Mouse (Mus musculus) T-helper 1 cell (primary cell): Measurements from ENCODE around the gene Rpl27a.

Experiments used
- in situ Hi-C: fragments of 300-600 bp; cut with MboI, MseI; formaldehyde crosslinking; loops from one replicate; pipeline ENCODE4 v1.15.1; 2025; ENCODE audit warnings: high pct_unique_total_duplicates

Gene Rpl27a

DNA sequence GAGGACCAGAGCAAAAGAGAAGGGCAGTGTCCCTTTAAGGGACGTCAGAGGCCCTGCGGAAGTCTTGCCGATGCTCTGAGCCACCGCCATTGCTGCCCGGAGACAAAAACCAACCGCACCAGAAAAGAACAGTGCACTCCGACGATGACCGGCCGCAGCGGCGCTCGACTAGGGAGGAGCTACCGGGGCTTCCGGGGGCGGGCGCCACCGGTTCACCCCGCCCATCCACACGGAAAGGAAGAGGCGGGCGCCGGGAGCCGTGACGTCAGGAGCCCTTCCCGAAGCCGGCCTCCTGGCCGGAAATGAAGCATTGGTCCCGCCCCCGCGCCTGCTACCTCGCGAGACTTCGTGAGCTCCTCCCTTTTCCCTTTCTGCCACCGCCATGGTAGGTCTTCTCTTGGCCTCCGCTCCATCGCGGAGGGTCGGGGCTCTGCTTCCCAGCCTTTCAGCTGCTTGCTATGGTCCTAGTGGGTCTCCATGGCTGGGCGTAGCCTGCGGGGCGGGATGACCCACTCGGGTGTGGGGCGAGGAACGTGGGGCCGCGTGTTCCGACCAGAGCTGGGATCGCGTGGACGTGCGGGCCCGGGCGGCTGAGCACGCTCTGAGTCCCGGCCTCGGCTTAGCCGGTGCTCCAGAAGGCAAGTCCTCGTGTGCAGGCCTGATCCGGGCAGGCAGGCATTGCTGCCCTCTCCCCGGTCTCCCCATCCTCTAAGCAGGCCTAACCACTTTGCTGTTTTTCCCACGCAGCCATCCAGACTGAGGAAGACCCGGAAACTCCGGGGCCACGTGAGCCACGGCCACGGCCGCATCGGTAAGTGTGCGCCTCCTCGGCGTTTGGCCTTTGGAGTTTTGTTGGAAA, at the start of gene Rpl27a:
Rpl27a (plus strand) TSS at position 310 of the 859 bp plus-strand sequence.
- in situ Hi-C loops = no loop called here

DNA sequence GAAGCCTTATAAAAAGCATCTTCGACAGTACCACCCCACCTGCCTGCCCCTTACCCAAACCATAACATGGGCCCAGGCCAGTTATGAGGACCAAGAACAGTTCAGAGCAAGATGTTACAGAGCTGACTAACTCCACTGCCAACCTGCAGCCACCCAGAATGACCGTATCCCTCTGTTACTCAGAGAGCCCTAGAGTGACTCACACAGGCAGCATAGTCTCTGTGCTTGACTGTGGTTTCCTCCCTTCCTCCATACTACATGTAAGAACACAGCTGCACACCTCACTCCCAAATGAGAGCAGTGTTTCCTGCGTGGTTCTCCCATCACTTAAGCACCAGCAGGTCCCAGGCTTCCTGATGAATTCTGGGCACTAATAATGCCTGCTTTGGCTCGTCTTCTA, 48.2 kb upstream of the Rpl27a start:
- in situ Hi-C loops = no loop called here

GRCm38 (mm10) chr7:109477926-109478325, 41.0 kb upstream of the Rpl27a start:
- in situ Hi-C loops = no loop called here

DNA sequence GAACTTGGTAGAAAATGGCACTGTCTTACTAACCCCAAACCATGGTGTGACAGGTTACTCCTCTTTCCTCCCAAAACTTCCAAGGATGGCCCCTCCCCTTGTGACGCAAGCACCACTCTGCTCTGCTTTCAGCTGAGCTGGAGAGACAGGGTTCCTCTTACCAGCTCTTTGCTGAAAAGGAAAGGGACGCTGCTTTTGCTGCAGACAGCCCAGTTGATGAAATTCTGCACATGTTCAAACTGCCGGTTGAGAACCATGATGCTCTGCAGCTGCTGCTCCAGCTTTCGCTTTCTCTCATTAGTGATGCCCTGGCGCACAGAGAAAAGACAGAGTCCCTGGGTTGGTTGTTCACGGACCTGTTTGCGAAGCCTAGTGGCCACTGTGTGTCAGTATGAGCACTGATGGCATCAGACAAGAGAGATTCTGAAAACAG, 38.2 kb upstream of the Rpl27a start:
- in situ Hi-C loops = no loop called here

- in situ Hi-C loops = no loop called here
Measured at GRCm38 (mm10) chr7:109484221-109484620, 34.7 kb upstream of the Rpl27a start.

DNA sequence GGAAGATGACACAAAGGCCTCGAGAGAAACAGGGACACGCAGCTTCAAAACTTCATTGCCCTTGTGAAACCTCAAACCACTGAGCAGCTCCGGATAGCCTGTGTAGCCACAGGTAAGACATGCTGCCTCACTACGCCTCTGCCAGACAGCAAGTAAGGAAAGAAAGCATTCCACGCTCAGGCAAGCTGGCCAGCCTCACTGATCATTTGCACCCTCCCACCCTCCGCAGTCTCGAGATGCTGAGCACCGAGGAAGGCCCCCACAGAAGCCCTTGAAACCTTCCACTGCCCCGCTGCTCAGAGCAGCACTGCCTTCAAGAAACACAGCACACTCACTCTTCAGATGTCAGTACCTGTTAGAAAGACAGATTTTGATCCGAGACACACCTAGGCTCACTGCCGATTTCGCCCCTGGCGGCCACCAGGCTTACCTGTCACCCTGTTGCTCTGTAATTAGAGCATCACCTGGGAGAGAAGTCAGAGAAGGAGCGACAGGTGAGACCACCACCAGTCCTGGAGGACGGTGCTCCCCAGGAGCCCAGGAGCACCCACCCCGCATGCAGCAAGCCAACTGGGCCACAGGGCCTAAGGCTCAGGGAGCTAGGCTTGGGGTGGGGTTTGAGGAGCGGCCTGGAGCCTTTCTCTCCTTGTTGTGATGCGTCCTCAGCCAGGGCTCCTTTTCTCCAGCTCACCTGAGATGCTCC, 26.2 kb upstream of the Rpl27a start:
- in situ Hi-C loops = no loop called here

DNA sequence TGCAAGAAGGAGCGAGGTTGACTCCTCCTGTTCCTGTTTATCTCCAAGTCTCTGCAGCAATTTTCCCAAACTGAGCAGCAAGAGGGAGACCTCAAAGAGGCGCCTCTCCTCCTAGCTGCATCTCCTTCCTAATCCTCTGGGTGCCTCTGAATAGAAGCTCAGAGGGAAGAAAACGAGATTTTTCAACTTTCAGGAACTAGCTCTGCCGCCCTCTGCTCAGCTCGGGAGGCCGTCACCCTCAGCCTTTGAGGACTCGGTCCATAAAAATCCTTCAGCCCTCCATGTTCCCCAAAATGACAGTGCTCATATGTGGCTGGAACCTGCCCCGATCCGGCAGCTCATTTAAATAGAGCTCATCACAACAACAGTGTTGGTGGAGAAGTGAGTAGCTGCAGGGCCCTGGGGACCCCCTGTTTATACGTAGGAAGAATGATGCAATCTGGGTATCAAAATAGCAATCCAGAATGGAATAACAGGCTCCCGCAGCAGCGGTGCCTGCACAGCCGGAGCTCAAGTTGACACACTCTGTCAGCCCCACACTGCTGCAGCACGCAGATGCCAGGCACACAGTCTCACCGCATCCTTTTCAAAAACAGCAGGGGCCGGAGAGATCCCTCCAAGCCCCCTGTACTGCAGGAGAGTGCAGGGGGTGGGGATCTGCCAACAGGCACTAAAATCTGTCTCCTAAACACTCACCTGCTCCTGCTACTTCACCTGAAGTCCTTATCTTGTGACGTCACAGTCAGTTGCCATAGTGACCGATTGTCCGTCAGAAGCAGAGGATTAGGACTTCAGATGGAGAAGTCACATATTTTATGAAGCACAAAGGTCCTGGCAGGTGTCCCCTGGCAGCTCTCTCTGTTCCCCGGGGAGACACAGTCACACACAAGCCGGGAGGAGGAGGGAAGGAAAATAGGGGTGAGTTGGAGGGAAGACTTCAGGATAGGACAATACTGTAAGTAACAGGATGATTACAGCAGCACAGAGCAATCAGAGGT, 25.3 kb upstream of the Rpl27a start:
- in situ Hi-C loops = no loop called here

GRCm38 (mm10) chr7:109497507-109497906, 21.4 kb upstream of the Rpl27a start:
- in situ Hi-C loops = no loop called here

GRCm38 (mm10) chr7:109507119-109507518, 11.8 kb upstream of the Rpl27a start:
- in situ Hi-C loops = no loop called here

- in situ Hi-C loops = no loop called here
Measured at GRCm38 (mm10) chr7:109507572-109507971, 11.4 kb upstream of the Rpl27a start.

DNA sequence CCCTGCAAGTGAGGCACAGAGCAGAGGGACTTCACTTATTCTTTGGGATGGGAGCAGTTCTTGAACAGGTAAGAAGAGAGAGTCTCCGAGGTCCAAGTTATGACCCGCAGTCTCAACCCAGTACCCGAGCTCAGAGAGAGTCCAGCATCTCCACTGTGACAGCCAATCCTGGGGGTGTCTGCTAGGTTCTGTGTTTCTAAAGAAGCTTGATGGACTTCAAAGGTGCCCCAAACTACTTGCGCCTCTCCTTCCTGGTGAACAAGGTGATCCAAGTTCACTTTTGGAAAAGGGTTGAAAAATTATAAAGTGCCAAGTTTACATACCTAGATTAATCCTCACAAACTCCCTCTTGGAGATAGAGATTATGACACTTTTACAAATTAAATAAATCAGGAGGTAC, 10.9 kb upstream of the Rpl27a start, which contains the start of gene Trim66:
Trim66 (minus strand) TSS at position 101 of the 400 bp plus-strand sequence.
- in situ Hi-C loops = no loop called here

GRCm38 (mm10) chr7:109510799-109511198, 8.1 kb upstream of the Rpl27a start:
- in situ Hi-C loops = no loop called here

DNA sequence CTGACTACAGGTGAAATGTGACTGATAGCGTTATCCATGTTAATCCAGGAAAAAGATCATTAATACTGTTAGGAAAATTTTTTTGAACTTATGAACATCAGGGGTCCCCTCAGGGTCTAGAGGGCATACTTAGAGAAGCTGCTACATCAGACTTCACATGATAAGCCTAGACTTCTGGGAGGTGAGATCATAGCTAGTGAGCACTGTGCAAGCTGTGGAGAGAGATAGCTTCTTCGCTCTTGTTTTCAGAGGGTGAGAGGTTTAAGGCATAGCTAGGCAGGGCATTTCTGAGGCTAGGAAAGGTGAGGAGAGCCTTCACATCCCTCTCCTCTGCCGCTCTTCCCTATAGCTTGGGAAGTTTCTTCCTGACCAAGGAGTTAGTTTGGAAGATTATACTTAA, 7.1 kb upstream of the Rpl27a start:
- in situ Hi-C loops = no loop called here

GRCm38 (mm10) chr7:109516500-109516899, 2.4 kb upstream of the Rpl27a start:
- in situ Hi-C loops = no loop called here

DNA sequence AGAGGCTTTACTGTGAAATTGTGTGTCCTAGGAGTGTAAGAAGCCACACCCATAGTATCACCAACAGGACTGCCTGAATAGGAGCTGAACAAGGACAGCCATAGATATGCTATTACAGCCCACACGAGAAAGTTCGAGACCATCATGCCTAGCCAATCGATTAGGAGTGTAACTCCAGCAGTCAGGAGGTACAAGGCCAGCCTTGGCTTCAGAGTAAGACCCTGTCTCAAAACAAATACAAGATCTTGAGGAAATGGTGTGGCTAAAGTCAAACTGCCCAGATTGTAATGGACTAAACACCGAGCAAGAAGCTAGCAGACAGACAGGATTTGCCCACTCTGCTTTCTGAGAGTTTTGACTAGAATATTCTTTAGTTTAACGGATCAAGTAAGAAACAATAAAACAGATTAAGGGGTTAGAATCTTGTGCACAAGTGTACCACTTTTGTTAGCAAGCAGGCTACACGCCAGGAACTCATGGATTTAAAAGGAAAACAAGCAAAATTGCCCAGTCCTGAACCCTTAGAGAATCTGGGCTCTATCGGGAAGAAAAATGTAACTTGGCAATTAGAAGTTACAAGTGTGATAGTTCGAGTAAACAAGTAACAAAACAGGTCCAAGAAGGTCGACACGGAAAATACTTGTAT, 788 bp upstream of the Rpl27a start:
- in situ Hi-C loops = no loop called here

DNA sequence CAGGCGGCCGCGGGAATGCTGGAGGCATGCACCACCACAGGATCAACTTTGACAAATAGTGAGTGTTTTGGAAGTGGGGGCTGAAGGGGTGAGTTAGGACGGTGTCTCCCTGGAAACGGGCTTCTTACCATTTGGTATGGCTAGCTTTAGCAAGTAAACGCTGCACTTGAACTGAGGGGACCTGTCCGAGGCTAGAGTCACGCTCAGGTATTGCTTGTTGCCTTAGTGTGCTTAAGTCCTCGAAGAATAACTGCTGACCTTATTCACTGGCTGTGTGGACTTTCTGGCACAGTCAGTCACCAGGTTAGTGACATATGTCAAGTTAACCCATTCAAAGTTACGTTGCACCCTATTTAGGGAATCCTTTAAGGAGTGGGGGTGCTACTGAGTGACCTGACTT, 989 bp downstream of the Rpl27a start:
- in situ Hi-C loops = no loop called here

DNA sequence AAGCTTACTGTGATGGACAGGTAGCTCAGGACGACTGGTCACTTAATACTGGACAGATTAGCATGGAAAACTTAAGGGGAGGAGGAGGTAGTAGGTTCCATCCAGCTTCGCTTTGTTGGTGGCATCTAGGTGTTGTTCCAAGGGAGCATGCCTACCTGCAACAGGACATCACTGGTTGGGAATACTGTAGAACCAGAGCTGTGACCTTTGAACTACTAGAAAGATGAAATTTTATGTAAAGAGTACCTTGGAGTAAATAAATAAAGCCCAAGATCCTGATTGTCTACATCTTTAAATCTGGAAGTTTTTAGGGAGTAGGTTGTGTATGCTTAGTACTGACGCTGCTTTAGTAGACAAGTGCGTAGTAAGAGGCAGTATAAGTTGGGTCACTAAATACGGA, 3.1 kb downstream of the Rpl27a start:
- in situ Hi-C loops = no loop called here

- in situ Hi-C loops = no loop called here
Measured at GRCm38 (mm10) chr7:109523304-109523703, 4.4 kb downstream of the Rpl27a start.

DNA sequence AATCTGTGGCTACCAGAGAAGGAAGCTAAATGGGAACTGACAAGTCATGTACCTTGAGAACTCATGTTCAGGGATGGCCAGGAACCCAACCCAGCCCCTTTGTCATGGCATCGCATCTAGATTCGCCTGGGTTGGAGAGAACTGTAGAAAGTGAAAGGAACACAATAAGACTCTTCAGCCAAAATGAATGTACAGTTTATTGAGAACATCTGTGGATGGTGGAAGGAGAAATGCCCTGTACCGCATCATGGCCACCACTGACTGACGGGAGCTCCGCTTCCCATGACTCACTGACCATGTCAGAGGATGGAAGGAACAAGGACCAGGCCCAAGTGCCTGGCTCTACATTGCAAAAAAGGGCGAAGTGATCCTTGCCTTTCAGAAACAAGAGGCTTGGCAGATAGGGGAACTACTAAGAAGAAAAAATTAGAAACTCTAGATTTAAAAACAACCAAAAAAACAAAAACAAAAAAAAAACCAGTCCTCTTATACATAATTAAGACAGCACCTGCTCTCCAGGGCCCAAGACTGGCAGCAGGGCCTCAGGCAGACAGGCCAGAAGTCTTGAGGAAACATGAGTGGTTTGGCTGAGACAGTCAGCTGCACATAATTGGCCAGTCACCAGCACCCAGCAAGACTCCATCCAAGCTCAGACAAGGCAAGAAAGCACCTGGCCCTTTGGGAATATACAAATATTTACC, 4.9 kb downstream of the Rpl27a start:
- in situ Hi-C loops = no loop called here

GRCm38 (mm10) chr7:109524442-109524744, 5.4 kb downstream of the Rpl27a start:
- in situ Hi-C loops = no loop called here

- in situ Hi-C loops = no loop called here
Measured at GRCm38 (mm10) chr7:109524763-109525162, 5.8 kb downstream of the Rpl27a start.
